Mouse (Mus musculus) adrenal gland, postnatal 10 days (tissue): ENCODE measurements around the gene Calr4. TPM values are rescaled to one million over a fixed set of nuclear protein-coding genes. Genes with fewer than 3 reads are reported as not detected.

Source experiments
- DNase-seq: peaks from one replicate; pipeline ENCODE4 v3.0.0; 2021; ENCODE audit warnings: mixed read lengths
- total RNA-seq, 2 experiments: library from RNA; stranded (reverse); gene quantifications; 2 replicates each; pipeline ENCODE4 v1.2.3; 2021

The Calr4 gene
- total RNA-seq, 2 experiments from 2014 or later, result 0.90 to 1.8 TPM

- DNase-seq, result no peak
Measured at GRCm38 (mm10) chr4:109236186-109236879, 2.0 kb downstream of the Calr4 start.

- DNase-seq, result peak; percentile 69
Measured at GRCm38 (mm10) chr4:109238428-109239268, 4.4 kb downstream of the Calr4 start.

- DNase-seq, result no peak
Measured at GRCm38 (mm10) chr4:109241221-109241620, 6.9 kb downstream of the Calr4 start.

- DNase-seq, result peak; percentile 64
Measured at GRCm38 (mm10) chr4:109241934-109242333, 7.6 kb downstream of the Calr4 start.

DNA sequence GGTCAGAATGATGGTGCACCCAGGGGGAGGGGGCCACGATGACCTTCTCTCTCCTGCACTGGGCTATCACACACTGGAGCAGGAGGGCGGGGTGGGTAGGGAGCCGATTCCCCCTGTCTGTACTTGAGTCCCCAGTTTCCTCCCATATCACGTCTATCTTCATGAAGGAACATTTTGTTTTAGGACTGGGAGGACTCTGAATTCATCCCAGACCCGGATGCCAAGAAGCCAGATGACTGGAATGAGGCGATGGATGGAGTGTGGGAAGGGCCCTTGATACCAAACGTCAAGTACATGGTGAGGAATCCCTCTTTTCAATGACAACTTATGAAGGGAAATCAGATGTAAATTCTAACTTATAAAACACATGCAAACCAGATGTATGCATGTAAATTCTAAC, 10.2 kb downstream of the Calr4 start:
- DNase-seq, result no peak

GRCm38 (mm10) chr4:109245016-109245620, 10.8 kb downstream of the Calr4 start:
- no peak for DNase-seq

DNA sequence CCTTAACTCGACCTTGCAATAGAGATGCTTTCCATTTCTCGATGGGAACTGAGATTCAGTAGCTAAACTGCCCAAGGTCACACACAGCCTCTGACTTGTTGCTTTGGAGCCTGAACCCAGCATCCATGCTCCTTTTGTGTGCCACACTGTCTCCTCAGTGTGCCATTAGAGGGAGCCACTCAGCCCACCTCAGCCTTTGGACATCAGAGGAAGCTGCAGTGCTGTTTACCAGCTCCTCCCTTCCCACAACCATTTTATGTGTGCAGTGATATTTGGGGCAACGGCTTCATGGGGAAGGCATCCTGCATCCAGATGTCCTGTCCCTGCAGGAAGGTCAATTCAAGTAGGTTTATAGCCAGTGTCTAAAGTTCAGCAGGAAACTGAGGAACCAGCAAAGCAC, 17.3 kb downstream of the Calr4 start:
- DNase-seq, result peak; percentile 30

GRCm38 (mm10) chr4:109252199-109252598, 17.9 kb downstream of the Calr4 start:
- no peak for DNase-seq

GRCm38 (mm10) chr4:109253664-109254151, 19.4 kb downstream of the Calr4 start:
- DNase-seq, result no peak

DNA sequence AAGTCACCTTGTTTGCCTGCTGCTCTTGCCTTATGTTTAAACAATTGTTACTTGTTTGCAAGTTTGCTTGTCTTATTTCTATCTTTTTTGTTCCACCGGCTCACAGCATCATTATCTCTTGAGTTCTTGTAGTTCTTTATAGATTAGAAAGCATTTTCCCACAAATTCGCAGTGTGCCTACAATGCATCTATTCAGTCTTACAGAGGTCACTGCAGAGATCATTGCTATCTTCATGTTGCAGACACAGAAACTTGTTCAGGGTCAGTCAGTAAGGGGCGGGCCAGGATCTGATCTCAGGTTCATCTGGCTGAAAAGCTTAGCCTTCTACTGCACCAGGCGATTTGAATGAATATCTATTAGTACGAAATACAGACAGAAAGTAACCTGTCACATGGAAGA, 20.2 kb downstream of the Calr4 start:
- no peak for DNase-seq

GRCm38 (mm10) chr4:109255321-109255720, 21.0 kb downstream of the Calr4 start:
- no peak for DNase-seq

- no peak for DNase-seq
Measured at GRCm38 (mm10) chr4:109255727-109256417, 21.6 kb downstream of the Calr4 start.

DNA sequence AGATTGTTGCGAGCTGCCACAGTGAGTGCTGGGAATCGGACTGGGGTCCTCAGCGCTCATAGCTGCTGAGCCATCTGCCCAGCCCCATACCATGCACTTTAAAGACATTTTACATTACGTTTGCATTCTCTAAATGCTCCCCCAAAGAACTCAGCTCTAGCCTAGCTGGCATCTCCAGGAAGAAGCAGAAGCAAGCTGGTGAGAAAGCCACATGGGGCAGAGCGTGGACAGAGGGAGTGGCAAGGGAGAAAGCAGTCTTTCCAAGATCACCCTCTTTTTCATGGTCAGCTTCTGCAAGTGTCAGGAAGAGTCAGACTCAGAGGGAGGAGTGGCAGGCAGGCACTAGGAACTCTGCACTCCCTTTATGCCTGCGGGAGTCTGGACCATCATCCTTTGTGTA, 22.5 kb downstream of the Calr4 start:
- DNase-seq, result no peak

DNA sequence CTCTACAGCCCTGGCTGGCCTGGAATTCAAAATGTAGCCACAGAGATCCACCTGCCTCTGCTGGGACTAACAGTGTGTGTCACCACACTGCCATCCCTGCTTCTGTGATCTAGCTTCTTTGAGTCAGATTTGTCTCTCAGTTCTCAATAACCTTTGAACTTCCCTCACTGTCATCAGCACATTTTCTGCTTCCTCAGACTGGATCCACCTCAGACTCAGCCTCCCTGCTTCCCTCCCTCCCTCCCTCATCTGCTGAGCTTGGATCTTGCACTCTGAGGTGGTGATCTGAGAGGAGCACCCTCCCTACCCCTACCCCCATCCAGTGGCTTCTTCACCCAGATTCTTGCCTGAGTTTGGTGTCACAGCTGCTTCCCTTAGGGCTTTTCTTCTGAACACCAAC, 23.4 kb downstream of the Calr4 start:
- no peak for DNase-seq

DNA sequence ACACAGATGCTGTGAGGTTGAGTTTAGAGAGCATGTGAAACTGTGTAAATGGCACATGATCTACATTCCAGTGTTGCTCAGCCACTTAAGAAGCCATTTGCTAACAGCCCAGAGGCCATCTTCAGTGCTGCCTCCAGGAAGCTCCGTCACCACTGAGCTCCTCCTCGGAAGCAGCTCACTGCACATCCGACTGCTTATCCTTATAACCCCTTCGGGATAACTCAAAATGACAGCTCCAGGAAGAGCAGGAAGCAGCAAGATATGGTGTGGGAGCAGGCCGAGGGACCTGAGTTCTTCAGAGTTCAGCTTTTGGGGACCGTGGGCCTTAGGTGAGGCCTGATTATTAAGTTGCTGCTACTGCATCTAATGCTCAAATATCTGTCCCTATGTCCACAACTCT, 27.8 kb downstream of the Calr4 start:
- DNase-seq, result no peak

DNA sequence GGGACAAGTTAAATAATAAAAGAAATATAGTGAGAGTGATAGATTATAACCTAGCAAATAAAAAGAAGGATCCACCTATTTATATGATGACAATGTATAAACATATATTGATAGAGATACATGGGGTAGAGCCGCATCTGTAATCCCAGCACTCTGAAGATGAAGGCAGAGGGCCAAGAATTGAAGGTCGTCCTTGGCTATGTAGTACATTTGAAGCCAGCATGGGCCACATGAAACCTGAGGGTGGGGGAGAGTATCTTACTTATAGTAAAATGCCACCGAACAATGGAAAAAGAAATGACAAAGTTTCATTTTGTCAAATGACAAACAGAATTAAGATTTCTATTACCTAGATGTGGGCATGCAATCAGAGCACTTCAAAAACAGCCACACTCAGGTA, 31.8 kb downstream of the Calr4 start:
- peak; percentile 62 for DNase-seq

DNA sequence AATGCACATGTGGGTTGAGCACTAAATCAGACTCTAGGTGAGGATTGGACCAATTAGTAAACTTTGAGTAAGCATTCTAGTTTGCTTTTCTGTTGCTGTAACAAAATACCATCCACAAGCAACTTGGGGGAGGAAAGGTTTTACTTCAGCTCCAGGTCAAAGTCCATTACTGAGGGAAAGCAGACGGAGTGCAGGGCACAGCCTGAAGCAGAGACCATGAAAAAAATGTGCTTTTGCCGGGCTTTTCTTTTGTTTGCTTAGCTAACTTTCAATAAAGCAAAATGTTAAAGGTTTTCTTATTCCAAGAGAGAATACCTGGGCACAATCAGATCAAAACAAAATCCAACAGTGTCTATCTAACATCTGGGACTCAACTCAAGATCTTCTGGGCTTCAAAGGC, 32.5 kb downstream of the Calr4 start:
- no peak for DNase-seq

GRCm38 (mm10) chr4:109267452-109267851, 33.2 kb downstream of the Calr4 start:
- no peak for DNase-seq

DNA sequence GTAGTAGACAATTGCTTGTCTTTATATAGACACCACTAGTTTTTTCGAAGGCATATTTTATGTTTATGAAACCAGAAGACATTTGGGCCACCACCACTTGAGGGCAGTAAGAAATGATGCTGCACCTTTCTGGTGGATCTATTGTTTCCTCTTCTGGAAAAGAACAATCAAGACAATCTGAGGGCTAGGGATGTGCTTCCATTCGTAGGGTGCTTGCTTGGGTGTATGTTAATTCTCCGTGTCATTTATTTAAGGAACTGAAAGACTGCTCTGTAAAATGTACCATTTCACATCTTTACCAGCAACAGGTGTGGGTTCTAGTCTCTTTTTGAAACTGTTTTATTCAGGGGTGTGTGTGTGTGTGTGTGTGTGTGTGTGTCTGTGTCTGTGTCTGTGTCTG, 34.6 kb downstream of the Calr4 start:
- DNase-seq, result no peak

DNA sequence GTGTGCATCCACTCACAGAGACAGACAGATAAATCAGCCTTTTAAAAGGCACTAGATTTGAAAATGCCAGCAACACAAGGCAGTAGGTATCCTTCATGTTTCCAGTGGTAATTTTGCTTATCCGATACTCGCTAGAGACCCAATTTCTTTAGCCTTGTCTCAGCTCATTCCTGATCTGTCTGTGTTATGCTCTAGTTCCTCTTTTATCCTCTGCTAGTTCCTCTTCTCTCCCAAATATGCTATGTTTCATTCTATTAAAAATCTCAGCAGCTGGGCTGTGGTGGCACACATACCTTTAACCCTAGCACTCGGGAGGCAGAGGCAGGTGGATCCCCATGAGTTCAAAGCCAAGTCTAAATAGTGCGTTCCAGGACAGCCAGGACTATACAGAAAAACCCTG, 37.5 kb downstream of the Calr4 start:
- DNase-seq, result no peak

- DNase-seq, result no peak
Measured at GRCm38 (mm10) chr4:109273586-109274240, 39.4 kb downstream of the Calr4 start.
